Mouse (Mus musculus) embryo, embryonic 11 days (tissue): Measurements from ENCODE around the gene Itgb4.

Source experiments
- DNase-seq: peaks from one replicate; pipeline ENCODE4 v3.0.0-alpha.2; 2015

Itgb4 gene

DNA sequence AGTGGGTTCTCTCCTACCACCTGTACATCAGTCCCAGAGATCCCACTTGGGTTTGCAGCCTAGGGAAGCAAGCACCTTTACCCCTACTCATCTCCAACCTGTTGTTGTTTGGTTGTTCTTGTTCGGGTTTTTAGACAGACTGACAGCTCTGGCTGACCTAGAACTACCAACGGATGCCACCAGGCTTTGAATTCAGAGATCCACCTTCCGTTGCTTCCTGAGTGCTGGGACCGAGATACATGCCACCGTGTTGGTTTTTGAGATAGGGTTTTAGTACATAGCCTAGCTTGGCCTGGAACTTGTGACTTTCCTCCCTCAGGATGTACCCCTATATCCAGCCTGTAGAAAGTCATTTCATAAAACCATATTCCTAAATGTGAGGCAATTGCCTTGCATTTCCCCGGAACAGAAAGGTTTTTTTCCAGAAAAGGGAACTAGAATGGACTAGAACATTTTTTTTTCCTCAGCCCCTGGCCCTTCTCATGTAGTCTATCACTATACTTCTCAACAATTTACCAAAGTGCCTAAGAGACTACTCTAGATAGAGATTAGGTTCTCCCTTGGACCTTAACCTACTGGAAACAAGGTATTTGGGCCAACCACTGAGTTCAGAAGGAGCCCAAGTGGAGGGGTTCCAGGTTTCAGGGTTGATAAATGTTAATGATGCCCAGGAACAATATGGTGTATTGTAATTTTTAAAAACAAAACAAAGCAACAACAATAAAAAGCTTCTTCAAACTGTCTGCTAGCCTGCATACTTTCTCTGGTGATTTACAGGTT lies 54.8 kb downstream of the Itgb4 start:
- DNase-seq: no peak

DNA sequence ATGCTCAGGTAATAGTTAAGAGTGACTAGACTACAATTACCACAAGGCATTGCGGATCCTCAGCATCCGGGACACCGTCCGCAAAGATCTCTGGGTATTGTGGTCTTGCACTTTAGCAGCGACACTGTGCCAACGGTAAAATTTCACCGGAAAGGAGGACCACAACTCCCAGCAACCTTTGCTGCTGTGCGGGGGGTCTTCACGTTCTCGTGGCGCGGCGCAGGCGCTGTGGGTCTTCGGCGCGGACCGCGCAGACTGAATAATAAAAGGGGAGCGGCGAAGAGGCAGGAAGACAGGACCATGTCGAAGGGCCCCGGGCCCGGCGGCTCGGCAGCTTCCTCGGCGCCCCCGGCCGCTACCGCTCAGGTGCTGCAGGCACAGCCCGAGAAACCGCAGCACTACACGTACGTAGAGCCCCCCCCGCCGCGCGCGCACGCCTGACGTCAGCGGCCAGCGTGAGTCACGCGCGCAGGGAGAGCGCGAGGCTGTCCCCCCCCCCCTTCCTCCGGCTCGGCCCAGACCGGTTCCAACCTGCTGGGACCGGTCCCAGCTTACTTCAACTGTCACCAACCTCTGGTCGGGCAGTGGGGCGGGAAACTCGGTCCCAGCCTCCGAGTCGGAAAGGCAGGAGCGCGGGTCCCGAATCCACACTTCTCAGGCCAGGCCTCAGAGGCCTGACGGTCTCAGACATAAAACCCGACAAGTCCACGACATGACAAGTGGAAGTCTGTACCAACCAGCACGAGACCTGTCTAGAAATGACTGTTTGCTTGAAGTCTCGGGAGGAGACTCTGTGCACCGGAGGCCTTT lies 55.8 kb downstream of the Itgb4 start, which contains the start of gene Unk:
Gene Unk (plus strand): TSS at position 235 of the 810 bp plus-strand sequence.
- peak; percentile 99 for DNase-seq

DNA sequence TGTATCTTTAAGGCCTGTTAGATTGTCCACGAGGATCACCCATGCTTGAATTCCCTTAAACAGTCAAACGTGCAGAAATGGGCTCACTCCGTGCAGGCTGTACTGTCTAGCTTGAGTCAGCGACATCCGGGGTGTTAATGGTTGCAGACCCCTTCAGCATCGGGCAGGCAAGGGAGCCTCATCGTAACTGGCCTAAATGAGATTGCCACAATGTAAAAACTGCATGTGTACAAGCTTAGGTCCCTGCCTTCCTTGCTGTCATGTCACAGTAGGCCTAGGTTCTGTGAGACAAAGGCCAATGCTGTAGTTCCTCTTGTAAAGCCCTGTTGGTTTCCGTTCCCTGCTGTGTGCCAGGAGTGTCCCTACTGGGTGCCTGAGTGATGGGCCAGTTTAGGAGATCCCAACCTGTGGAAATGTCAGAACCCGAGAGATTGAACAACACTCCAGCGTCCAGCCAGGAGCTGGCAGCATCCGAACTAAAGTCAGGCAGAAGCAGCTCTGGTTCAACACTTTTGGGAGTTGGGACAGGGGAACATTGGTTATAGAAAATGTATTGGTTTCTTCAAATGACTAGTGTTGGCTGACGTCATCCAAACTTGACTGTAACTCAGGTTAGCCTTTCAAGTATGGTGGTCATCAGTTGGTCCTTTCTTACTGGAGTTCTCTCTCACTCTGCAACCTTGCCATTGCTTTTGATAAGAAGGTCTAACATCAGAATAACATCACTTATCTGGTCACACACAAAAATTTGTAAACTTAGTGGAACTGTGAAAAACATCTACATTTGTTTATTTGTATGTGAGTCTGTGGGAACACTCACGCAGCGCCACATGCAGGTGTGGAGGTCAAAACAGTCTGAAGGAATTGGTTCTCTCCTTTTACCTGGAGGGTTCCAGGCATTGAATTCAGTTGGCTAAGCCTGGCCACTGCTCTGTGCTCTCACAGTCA lies 56.7 kb downstream of the Itgb4 start:
- DNase-seq: peak; percentile 37

DNA sequence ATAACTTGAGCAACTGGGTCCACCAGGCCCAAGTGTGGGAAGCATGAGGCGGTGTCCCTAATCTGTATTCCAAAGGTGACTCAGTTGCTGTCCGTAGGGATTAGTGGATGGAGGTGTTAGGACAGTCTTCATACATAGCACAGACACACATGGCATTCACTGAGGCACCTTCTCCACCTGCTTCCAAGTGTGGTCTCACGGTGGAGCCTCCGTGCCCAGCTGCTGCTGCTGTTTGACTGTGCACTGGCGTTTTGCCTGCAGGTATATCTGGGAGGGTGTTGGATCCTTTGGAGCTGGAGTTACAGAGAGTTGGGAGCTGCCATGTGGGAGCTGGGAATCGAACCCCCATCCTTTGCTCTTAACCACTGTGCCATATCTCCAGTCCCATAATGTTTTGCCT lies 60.1 kb downstream of the Itgb4 start:
- no peak for DNase-seq

DNA sequence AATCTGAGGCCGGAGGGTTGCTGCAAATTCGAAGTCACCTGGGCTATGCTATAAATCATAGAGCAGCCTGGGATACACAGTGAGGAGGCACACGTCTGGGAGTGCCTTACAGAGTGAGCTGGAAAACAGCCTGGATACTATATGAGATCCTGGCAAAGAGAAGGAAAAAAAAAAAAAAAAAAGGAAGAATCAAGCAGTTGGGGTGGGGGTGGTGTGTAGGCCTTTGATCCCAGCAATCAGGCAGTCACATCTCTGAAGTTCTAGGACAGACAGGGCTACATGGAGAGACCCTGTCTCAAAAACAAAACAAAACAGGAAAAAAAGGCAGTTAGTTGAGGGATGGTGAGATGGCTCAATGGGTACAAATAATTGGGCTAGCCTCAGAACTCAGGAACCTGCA lies 62.2 kb downstream of the Itgb4 start:
- no peak for DNase-seq

DNA sequence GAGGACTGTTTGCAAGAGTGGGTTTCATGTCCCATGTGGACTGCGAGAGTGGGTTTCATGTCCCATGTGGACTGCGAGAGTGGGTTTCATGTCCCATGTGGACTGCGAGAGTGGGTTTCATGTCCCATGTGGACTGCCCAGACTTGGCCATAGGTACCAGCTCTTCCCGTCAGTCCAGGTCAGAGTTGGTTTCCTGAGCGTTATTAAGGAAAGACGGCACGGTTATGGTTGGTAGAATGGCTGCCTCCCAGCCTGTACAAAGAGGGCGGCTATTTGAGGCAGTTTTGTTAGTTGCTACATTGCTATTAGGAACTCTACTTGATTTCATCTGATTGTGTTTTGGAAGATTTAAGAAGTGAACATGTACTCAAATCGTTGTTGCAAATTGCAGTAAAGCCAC lies 63.3 kb downstream of the Itgb4 start:
- DNase-seq: no peak

DNA sequence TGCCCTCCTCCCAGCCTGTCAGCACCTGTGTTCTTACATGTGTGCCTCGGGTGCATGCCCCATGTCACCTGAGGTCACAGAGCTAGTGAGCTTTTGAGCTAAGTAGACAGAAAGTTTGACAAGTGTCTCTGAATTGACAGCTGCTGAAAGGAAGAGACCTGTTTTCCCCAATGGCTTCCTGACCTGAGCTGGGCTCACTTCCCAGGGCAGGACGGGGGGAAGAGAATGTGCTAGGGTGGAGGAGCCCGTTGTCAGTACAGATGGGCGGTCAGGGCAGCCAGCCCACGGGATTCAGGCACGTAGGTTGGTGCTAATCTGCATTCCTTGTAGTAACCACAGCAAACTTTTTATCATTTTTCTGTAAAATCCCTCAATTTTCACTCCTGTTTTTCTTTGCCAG lies 66.1 kb downstream of the Itgb4 start:
- no peak for DNase-seq

DNA sequence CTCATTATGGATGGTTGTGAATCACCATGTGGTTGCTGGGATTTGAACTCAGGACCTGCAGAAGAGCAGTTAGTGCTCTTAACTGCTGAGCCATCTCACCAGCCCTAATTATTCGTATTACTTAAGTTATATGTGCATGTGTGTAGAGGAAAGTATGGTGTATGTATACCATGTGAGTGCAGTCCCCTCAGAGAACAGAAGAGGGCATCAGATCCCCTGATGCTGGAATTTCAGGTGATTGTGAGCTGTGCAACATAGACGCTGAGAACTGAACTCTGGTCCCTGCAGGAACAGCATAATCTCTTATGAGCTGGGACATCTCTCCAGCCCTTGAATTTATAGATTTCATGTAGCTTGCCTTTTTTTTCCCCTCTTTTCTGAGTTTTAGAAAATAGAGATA lies 67.3 kb downstream of the Itgb4 start:
- DNase-seq: no peak

DNA sequence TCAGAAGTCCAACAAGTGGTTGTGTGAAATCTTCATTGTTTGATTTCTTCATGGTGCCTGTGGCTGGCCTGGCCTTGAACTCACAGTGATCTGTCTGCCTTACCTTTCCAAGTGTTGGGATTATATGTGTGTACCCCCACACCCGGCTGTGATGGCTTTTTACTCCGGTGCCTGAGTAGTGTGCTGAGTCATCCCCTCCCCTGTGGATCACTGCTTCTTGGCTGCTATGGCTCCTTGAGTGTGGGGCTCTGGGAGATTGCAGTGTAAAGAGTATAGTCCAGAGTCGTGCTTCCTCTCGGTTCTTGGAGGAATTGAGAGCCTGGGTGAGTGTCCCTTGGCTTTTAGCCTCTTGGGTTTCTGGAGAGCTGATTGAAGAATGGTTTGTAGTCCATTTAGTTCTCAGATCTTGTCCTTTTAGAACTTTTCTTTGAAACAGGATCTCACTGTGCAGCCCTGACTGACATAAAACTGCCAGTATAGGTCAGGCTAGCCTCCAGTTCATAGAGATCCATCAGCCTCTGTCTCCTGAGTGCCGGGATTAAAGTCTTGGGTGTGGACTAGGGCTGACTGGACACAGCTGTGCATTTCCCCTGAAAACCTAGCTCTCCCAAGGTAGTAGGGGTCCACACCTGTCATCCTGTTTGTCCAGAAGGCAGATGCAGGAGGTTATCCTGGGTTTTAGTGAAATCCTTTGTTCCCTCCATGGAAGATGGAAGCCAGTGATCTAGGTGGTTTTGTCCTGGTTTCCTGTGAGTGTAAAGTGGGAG lies 68.0 kb downstream of the Itgb4 start:
- DNase-seq: no peak

DNA sequence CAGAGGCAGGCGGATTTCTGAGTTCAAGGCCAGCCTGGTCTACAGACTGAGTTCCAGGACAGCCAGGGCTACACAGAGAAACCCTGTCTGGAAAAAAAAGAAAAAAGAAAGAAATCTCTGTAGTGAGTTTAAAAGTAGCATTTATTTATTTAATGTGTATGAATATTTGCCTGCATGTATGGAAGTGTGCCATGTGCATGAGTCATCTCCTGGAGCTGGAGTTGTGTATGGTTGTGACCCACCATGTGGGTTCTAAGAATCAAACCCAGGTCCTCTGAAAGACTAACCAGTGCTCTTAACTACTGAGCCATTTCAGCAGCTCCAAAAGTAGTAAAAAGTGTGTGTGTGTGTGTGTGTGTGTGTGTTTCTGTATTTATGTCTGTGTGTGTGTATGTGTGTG lies 68.8 kb downstream of the Itgb4 start:
- DNase-seq: no peak

DNA sequence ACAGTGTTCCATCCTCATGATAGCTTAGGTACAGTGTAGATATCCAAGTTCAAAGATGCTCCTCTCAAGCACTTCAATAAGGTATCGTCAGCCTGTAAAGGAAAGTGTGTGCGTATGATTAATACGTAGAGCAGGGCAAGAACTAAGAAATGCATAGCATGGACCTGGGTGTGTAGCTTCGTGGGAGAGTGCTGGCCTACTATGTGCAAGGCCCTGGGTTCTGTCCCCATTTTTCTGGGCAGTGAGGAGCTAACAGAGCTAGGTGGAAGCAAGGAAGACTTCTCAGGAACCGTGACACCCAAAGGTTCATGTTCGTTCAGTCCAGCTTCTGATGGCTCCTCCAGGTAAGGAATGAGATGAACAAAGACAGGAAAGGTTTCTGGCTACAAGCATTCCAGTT lies 70.7 kb downstream of the Itgb4 start:
- DNase-seq: no peak

DNA sequence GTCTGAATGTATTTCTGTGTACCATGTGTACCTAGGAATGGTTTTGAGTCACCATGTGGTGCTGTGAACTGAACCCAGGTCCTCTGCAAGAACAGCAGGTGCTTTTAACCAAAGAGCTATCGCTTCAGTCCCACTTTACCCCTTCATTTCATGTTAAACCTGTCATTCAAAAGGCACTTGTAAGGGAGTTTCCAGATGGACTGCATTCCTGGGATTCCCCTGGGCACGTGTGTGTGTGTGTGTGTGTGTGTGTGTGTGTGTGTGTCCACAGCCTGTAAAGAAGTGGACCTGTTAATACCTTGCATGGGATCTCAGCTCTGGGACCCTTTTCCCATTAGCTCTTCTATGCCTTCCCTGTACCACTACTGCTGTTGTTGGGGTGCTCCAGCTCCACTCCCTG lies 75.1 kb downstream of the Itgb4 start:
- DNase-seq: no peak

DNA sequence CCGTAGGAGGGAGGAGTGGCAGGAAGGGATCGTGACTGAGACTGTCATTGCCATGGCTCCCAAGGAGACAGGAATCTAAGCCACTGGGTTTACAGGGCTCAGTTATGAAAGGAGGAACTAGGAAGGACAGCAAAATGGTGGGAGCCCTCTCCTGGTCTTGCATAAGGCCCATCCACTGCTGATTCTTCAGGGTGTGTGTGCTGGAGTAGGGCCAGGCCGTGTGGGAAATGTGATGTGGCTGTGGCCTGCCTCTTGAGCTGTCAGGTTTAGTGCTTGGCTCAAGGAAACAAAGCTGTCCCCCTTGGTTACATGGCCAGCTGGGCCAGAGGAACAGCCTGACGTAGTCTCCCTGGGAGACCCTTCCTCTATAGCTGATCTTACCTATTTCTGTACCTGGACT lies 75.7 kb downstream of the Itgb4 start:
- no peak for DNase-seq

DNA sequence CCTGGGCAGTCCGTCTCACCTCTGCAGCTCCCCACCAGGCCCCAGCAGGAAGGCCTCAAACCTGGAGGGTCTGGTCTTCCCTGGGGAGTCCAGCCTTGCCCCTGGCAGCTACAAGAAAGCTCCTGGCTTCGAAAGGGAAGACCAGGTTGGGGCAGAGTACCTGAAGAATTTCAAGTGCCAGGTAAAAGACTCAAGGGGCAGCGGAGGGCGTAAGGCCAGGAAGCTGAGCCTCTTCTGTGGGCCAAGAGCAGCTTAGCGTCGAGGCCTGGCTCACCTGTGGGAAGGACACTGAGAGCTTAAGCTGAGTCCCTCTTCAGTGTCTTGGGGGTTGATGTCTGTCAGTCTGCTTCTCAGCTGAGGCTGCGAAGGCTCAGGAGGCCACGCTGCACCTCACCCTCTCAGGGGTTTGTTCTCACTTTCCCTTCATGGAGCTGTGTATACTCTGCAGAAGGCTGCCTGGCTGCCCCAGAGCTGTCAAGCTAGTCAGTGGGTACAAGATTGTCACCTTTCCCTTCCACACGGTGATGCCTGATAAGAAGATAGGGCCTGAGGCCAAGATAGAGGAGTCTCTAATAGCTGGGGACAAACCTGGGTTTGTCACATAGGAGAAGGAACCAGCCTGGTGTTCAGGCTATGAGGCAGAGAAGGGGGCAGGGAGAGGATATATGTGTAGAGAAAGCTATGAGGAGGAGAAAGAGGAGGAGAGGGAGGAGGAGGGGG lies 79.2 kb downstream of the Itgb4 start:
- no peak for DNase-seq

DNA sequence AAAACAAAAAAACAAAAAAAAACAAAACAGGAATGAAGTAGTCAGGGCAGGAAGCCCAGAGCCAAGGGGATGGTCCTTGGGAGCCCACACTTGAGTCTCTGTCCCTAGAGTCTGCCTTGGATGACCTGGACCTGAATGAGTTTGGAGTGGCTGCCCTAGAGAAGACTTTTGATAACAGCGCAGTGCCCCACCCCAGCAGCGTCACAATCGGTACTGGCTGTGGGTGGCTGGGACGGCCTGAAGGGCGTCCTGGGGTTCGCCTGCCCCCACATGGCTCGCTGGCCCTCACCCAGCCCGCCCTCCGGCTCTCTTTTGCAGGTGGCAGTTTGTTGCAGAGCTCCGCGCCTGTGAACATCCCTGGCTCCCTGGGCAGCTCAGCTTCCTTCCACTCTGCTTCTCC lies 81.4 kb downstream of the Itgb4 start:
- no peak for DNase-seq

DNA sequence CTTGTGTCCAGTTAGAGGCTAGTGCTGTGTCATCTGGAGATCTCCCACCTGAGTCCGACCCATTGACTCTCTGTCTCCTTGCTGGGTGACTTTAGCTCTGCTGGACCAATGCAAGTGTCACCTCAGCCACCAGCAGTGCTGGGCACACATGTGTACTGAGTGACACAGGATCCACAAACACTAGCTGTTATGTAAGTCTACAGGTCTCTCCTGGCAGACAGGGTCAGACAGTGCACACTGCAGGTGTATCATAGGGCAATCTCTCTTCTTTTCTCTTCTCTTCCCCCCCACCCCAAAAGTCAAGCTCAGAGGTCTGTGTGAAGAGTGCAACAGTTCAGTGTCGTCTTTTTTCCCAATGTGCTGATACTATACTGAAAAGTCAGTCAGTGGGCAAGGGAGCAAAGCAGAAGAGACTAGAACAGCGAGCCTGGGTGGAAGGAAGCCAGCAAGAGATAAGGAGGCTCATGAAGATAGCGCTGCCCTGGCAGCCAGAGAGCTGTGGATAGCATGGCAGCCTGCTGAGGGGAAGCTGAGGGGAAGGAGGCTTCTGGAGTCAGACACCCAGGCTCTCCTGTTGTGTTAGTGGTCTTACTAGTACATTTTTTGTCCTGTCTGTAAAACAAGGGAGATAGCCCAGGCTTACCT lies 82.8 kb downstream of the Itgb4 start:
- no peak for DNase-seq
